Mouse (Mus musculus): ENCODE results near the gene Ttk. TPM values are rescaled to one million over a fixed set of nuclear protein-coding genes. Genes with fewer than 3 reads are reported as not detected.

Gene Ttk
- polyA plus RNA-seq, 2 experiments, result 20.9 to 23.1 TPM

GRCm38 (mm10) chr9:83852464-83852863, 18.0 kb downstream of the Ttk start:
- H3K4me2 ChIP-seq (replicated peaks; ENCODE audit: low read depth, low read length, severe bottlenecking), result no peak overlapping the region
- ATAC-seq (ENCODE audit: low FRiP score, low read depth), result no peak
- H3K36me3 ChIP-seq (ENCODE audit: control insufficient read depth, insufficient read depth, low read length), result peaks cover 40% of the 10 kb centered on the region

GRCm38 (mm10) chr9:83865165-83865564, 30.7 kb downstream of the Ttk start:
- no peaks in the 10 kb centered on the region for H3K27me3 ChIP-seq (ENCODE audit: control insufficient read depth, insufficient read depth, low read length)
- no peak for DNase-seq (ENCODE audit: low spot score)
- WGBS, result 93% methylated on average over 4 of the region's 4 CpGs
- H3K27ac ChIP-seq (replicated peaks; ENCODE audit: low read depth, low read length), result no peak overlapping the region
- no peak overlapping the region for H3K4me3 ChIP-seq (replicated peaks; ENCODE audit: low read length)
- H3K9me3 ChIP-seq (ENCODE audit: control insufficient read depth, low read length), result no peaks in the 10 kb centered on the region
- H3K4me1 ChIP-seq (ENCODE audit: control insufficient read depth, insufficient read depth, low read length), result no peaks in the 10 kb centered on the region
- no peak for ATAC-seq (ENCODE audit: low FRiP score, low read depth)
- no peak for TF ChIP-seq POLR2A (IDR thresholded peaks at IDR 0.05; ENCODE audit: borderline replicate concordance, extremely low read depth, insufficient read depth, insufficient read length)
- peaks cover 58% of the 10 kb centered on the region for H3K36me3 ChIP-seq (ENCODE audit: control insufficient read depth, insufficient read depth, low read length)
- H3K4me2 ChIP-seq (replicated peaks; ENCODE audit: low read depth, low read length, severe bottlenecking), result no peak overlapping the region
- no peak overlapping the region for H3K9ac ChIP-seq (ENCODE audit: low read depth, low read length, severe bottlenecking)

More at GRCm38 (mm10) chr9:83852464-83852863, 18.0 kb downstream of the Ttk start:
- no peaks in the 10 kb centered on the region for H3K9me3 ChIP-seq (ENCODE audit: control insufficient read depth, low read length)
- H3K9ac ChIP-seq (ENCODE audit: low read depth, low read length, severe bottlenecking), result no peak overlapping the region
- no peak for TF ChIP-seq POLR2A (IDR thresholded peaks at IDR 0.05; ENCODE audit: borderline replicate concordance, extremely low read depth, insufficient read depth, insufficient read length)
- H3K4me3 ChIP-seq (replicated peaks; ENCODE audit: low read length), result no peak overlapping the region
- H3K27me3 ChIP-seq (ENCODE audit: control insufficient read depth, insufficient read depth, low read length), result no peaks in the 10 kb centered on the region
- H3K4me1 ChIP-seq (ENCODE audit: control insufficient read depth, insufficient read depth, low read length), result no peaks in the 10 kb centered on the region
- 89% methylated on average over 3 of the region's 3 CpGs for WGBS
- H3K27ac ChIP-seq (replicated peaks; ENCODE audit: low read depth, low read length), result no peak overlapping the region
- no peak for DNase-seq (ENCODE audit: low spot score)

GRCm38 (mm10) chr9:83882191-83882590, 47.7 kb downstream of the Ttk start:
- H3K9ac ChIP-seq (ENCODE audit: low read depth, low read length, severe bottlenecking), result no peak overlapping the region
- no peak overlapping the region for H3K27ac ChIP-seq (replicated peaks; ENCODE audit: low read depth, low read length)
- 76% methylated on average over 6 of the region's 6 CpGs for WGBS
- no peaks in the 10 kb centered on the region for H3K4me1 ChIP-seq (ENCODE audit: control insufficient read depth, insufficient read depth, low read length)
- DNase-seq (ENCODE audit: low spot score), result peak; percentile 14
- no peaks in the 10 kb centered on the region for H3K27me3 ChIP-seq (ENCODE audit: control insufficient read depth, insufficient read depth, low read length)
- H3K36me3 ChIP-seq (ENCODE audit: control insufficient read depth, insufficient read depth, low read length), result no peaks in the 10 kb centered on the region
- no peaks in the 10 kb centered on the region for H3K9me3 ChIP-seq (ENCODE audit: control insufficient read depth, low read length)
- no peak overlapping the region for H3K4me2 ChIP-seq (replicated peaks; ENCODE audit: low read depth, low read length, severe bottlenecking)
- ATAC-seq (ENCODE audit: low FRiP score, low read depth), result no peak
- no peak overlapping the region for H3K4me3 ChIP-seq (replicated peaks; ENCODE audit: low read length)
- TF ChIP-seq POLR2A (IDR thresholded peaks at IDR 0.05; ENCODE audit: borderline replicate concordance, extremely low read depth, insufficient read depth, insufficient read length), result no peak

GRCm38 (mm10) chr9:83886149-83886548, 51.7 kb downstream of the Ttk start:
- Histone ChIP-seq H3K9ac (ENCODE audit: low read depth, low read length, severe bottlenecking) (no peak overlapping the region), H3K4me2 (replicated peaks; ENCODE audit: low read depth, low read length, severe bottlenecking) (no peak overlapping the region), H3K4me1 (ENCODE audit: control insufficient read depth, insufficient read depth, low read length) (no peaks in the 10 kb centered on the region), H3K4me3 (replicated peaks; ENCODE audit: low read length) (no peak overlapping the region), H3K36me3 (ENCODE audit: control insufficient read depth, insufficient read depth, low read length) (no peaks in the 10 kb centered on the region), H3K27me3 (ENCODE audit: control insufficient read depth, insufficient read depth, low read length) (no peaks in the 10 kb centered on the region), H3K9me3 (ENCODE audit: control insufficient read depth, low read length) (no peaks in the 10 kb centered on the region), H3K27ac (replicated peaks; ENCODE audit: low read depth, low read length) (no peak overlapping the region)
- no peak for DNase-seq (ENCODE audit: low spot score)
- ATAC-seq (ENCODE audit: low FRiP score, low read depth), result no peak
- TF ChIP-seq POLR2A (IDR thresholded peaks at IDR 0.05; ENCODE audit: borderline replicate concordance, extremely low read depth, insufficient read depth, insufficient read length), result no peak

GRCm38 (mm10) chr9:83888214-83888613, 53.7 kb downstream of the Ttk start:
- no peaks in the 10 kb centered on the region for H3K36me3 ChIP-seq (ENCODE audit: control insufficient read depth, insufficient read depth, low read length)
- no peaks in the 10 kb centered on the region for H3K9me3 ChIP-seq (ENCODE audit: control insufficient read depth, low read length)
- WGBS, result 92% methylated on average over 5 of the region's 5 CpGs
- no peak for DNase-seq (ENCODE audit: low spot score)
- ATAC-seq (ENCODE audit: low FRiP score, low read depth), result no peak
- H3K27me3 ChIP-seq (ENCODE audit: control insufficient read depth, insufficient read depth, low read length), result no peaks in the 10 kb centered on the region
- H3K4me3 ChIP-seq (replicated peaks; ENCODE audit: low read length), result no peak overlapping the region
- H3K27ac ChIP-seq (replicated peaks; ENCODE audit: low read depth, low read length), result no peak overlapping the region
- H3K4me2 ChIP-seq (replicated peaks; ENCODE audit: low read depth, low read length, severe bottlenecking), result no peak overlapping the region
- TF ChIP-seq POLR2A (IDR thresholded peaks at IDR 0.05; ENCODE audit: borderline replicate concordance, extremely low read depth, insufficient read depth, insufficient read length), result no peak
- H3K9ac ChIP-seq (ENCODE audit: low read depth, low read length, severe bottlenecking), result no peak overlapping the region
- no peaks in the 10 kb centered on the region for H3K4me1 ChIP-seq (ENCODE audit: control insufficient read depth, insufficient read depth, low read length)

GRCm38 (mm10) chr9:83893073-83893472, 58.6 kb downstream of the Ttk start:
- no peak overlapping the region for H3K4me3 ChIP-seq (replicated peaks; ENCODE audit: low read length)
- no peaks in the 10 kb centered on the region for H3K36me3 ChIP-seq (ENCODE audit: control insufficient read depth, insufficient read depth, low read length)
- no peak for DNase-seq (ENCODE audit: low spot score)
- ATAC-seq (ENCODE audit: low FRiP score, low read depth), result no peak
- no peaks in the 10 kb centered on the region for H3K4me1 ChIP-seq (ENCODE audit: control insufficient read depth, insufficient read depth, low read length)
- WGBS, result 76% methylated on average over 8 of the region's 8 CpGs
- no peaks in the 10 kb centered on the region for H3K27me3 ChIP-seq (ENCODE audit: control insufficient read depth, insufficient read depth, low read length)
- H3K9ac ChIP-seq (ENCODE audit: low read depth, low read length, severe bottlenecking), result no peak overlapping the region
- H3K27ac ChIP-seq (replicated peaks; ENCODE audit: low read depth, low read length), result no peak overlapping the region
- no peak for TF ChIP-seq POLR2A (IDR thresholded peaks at IDR 0.05; ENCODE audit: borderline replicate concordance, extremely low read depth, insufficient read depth, insufficient read length)
- H3K9me3 ChIP-seq (ENCODE audit: control insufficient read depth, low read length), result no peaks in the 10 kb centered on the region
- H3K4me2 ChIP-seq (replicated peaks; ENCODE audit: low read depth, low read length, severe bottlenecking), result no peak overlapping the region

Measured in limb, embryonic 14.5 days (tissue).